Mouse (Mus musculus): Measurements from ENCODE around the gene Zfp764. TPM values are rescaled to one million over a fixed set of nuclear protein-coding genes. Genes with fewer than 3 reads are reported as not detected.
"Not testable (repeated sequence)": the region's sequence is repeated elsewhere in the genome, so short reads cannot be mapped to it uniquely, and the experiment has no call there.

Zfp764 gene
- polyA plus RNA-seq, 1 experiment = 8.5 TPM

GRCm38 (mm10) chr7:127392251-127392824 is 14.3 kb downstream of the Zfp764 start:
- Histone ChIP-seq H3K27ac (ENCODE audit: insufficient read depth, low read depth, low read length) (peak overlapping the region; percentile 44), H3K4me3 (ENCODE audit: insufficient read depth, low read length) (peak overlapping the region; percentile 97), H3K4me1 (ENCODE audit: control insufficient read depth, insufficient read depth, low read length) (peaks cover 11% of the 10 kb centered on the region)
- TF ChIP-seq CTCF (IDR thresholded peaks at IDR 0.05; ENCODE audit: low read depth, low read length) = no peak
- no peak for TF ChIP-seq POLR2A (IDR thresholded peaks at IDR 0.05; ENCODE audit: borderline replicate concordance, low read depth, low read length)

GRCm38 (mm10) chr7:127391538-127391937 is 15.1 kb downstream of the Zfp764 start:
- Histone ChIP-seq H3K4me3 (ENCODE audit: insufficient read depth, low read length) (no peak overlapping the region), H3K4me1 (ENCODE audit: control insufficient read depth, insufficient read depth, low read length) (peaks cover 11% of the 10 kb centered on the region), H3K27ac (ENCODE audit: insufficient read depth, low read depth, low read length) (no peak overlapping the region)
- no peak for TF ChIP-seq POLR2A (IDR thresholded peaks at IDR 0.05; ENCODE audit: borderline replicate concordance, low read depth, low read length)

GRCm38 (mm10) chr7:127390306-127390705 is 16.3 kb downstream of the Zfp764 start:
- no peak for TF ChIP-seq POLR2A (IDR thresholded peaks at IDR 0.05; ENCODE audit: borderline replicate concordance, low read depth, low read length)
- TF ChIP-seq CTCF (IDR thresholded peaks at IDR 0.05; ENCODE audit: low read depth, low read length) = no peak
- peaks cover 11% of the 10 kb centered on the region for H3K4me1 ChIP-seq (ENCODE audit: control insufficient read depth, insufficient read depth, low read length)
- H3K27ac ChIP-seq (ENCODE audit: insufficient read depth, low read depth, low read length) = no peak overlapping the region
- no peak overlapping the region for H3K4me3 ChIP-seq (ENCODE audit: insufficient read depth, low read length)

- not testable (repeated sequence) for H3K4me1 ChIP-seq (ENCODE audit: control insufficient read depth, insufficient read depth, low read length); H3K4me3 ChIP-seq (ENCODE audit: insufficient read depth, low read length); H3K27ac ChIP-seq (ENCODE audit: insufficient read depth, low read depth, low read length)
Observed at GRCm38 (mm10) chr7:127388201-127388600, 18.4 kb downstream of the Zfp764 start.

- H3K4me1 ChIP-seq (ENCODE audit: control insufficient read depth, insufficient read depth, low read length) = peaks cover under 1% of the 10 kb centered on the region
- H3K4me3 ChIP-seq (ENCODE audit: insufficient read depth, low read length) = peak within 1 kb of the TSS; percentile 61
- H3K27ac ChIP-seq (ENCODE audit: insufficient read depth, low read depth, low read length) = no peak within 1 kb of the TSS
- TF ChIP-seq POLR2A (IDR thresholded peaks at IDR 0.05; ENCODE audit: borderline replicate concordance, low read depth, low read length) (0 out of 2 replicates have a peak, but pooled peaks have one; percentile 30), CTCF (IDR thresholded peaks at IDR 0.05; ENCODE audit: low read depth, low read length) (no peak)
Observed at GRCm38 (mm10) chr7:127386641-127387392, 19.8 kb downstream of the Zfp764 start, which contains the start of gene 9130019O22Rik. TSS of gene 9130019O22Rik (minus strand) at chr7:127387166.

GRCm38 (mm10) chr7:127385560-127385959 is 21.1 kb downstream of the Zfp764 start:
- H3K27ac ChIP-seq (ENCODE audit: insufficient read depth, low read depth, low read length); H3K4me1 ChIP-seq (ENCODE audit: control insufficient read depth, insufficient read depth, low read length); H3K4me3 ChIP-seq (ENCODE audit: insufficient read depth, low read length): not testable (repeated sequence)

- TF ChIP-seq POLR2A (IDR thresholded peaks at IDR 0.05; ENCODE audit: borderline replicate concordance, low read depth, low read length) = no peak
- no peak for TF ChIP-seq CTCF (IDR thresholded peaks at IDR 0.05; ENCODE audit: low read depth, low read length)
- Histone ChIP-seq H3K4me1 (ENCODE audit: control insufficient read depth, insufficient read depth, low read length) (0 out of 2 replicates have a peak, but pooled peaks cover 3% of the 10 kb centered on the region), H3K27ac (ENCODE audit: insufficient read depth, low read depth, low read length) (no peak overlapping the region), H3K4me3 (ENCODE audit: insufficient read depth, low read length) (no peak overlapping the region)
Observed at GRCm38 (mm10) chr7:127378310-127378921, 28.2 kb downstream of the Zfp764 start.

- peak within 1 kb of the TSS; percentile 67 for H3K27ac ChIP-seq (ENCODE audit: insufficient read depth, low read depth, low read length)
- H3K4me3 ChIP-seq (ENCODE audit: insufficient read depth, low read length) = peak within 1 kb of the TSS; percentile 86
- H3K4me1 ChIP-seq (ENCODE audit: control insufficient read depth, insufficient read depth, low read length) = not testable (repeated sequence)
Observed at GRCm38 (mm10) chr7:127375271-127376245, 31.1 kb downstream of the Zfp764 start, which contains the start of gene Zfp747. TSS of gene Zfp747 (minus strand) at chr7:127376050.

GRCm38 (mm10) chr7:127371870-127372269 is 34.8 kb downstream of the Zfp764 start:
- not testable (repeated sequence) for H3K4me1 ChIP-seq (ENCODE audit: control insufficient read depth, insufficient read depth, low read length); H3K4me3 ChIP-seq (ENCODE audit: insufficient read depth, low read length); H3K27ac ChIP-seq (ENCODE audit: insufficient read depth, low read depth, low read length)

- Histone ChIP-seq H3K27ac (ENCODE audit: insufficient read depth, low read depth, low read length) (no peak overlapping the region), H3K4me3 (ENCODE audit: insufficient read depth, low read length) (no peak overlapping the region), H3K4me1 (ENCODE audit: control insufficient read depth, insufficient read depth, low read length) (0 out of 2 replicates have a peak, but pooled peaks cover 3% of the 10 kb centered on the region)
- TF ChIP-seq POLR2A (IDR thresholded peaks at IDR 0.05; ENCODE audit: borderline replicate concordance, low read depth, low read length) (no peak), CTCF (IDR thresholded peaks at IDR 0.05; ENCODE audit: low read depth, low read length) (no peak)
Observed at GRCm38 (mm10) chr7:127371213-127371612, 35.4 kb downstream of the Zfp764 start.

All from bone marrow macrophage, adult 2 months (primary cell).